Mouse (Mus musculus): ENCODE results near the gene Gm49325. TPM values are rescaled to one million over a fixed set of nuclear protein-coding genes. Genes with fewer than 3 reads are reported as not detected.
"Not testable (repeated sequence)": the region's sequence is repeated elsewhere in the genome, so short reads cannot be mapped to it uniquely, and the experiment has no call there.

Gm49325 gene
- total RNA-seq, 1 experiment from 2014 or later = not detected

DNA sequence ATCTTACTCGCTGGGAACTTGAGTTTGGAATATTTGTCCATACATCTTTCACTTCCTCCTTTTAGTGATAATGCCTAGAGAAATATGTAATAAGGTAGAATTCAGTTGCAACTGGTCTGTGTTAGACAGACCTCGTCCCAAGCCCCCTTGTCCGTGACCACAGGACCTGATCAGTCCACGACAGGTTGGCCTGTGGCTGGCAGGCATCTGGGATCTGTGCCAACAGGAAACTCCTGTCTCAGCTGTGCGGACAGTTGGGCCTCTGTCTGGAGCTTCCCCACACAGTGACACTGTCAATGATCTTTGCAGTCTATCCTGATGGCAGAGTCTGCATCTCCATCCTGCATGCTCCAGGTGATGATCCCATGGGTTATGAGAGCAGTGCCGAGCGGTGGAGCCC lies 37.2 kb downstream of the Gm49325 start:
- ATAC-seq (replicated peaks in 1 of 2; ENCODE audit: insufficient read depth in 1 of 2, low FRiP score in 2 of 2, low TSS enrichment in 1 of 2, low read depth in 1 of 2, poor library complexity in 2 of 2, severe bottlenecking in 2 of 2) = no peak

DNA sequence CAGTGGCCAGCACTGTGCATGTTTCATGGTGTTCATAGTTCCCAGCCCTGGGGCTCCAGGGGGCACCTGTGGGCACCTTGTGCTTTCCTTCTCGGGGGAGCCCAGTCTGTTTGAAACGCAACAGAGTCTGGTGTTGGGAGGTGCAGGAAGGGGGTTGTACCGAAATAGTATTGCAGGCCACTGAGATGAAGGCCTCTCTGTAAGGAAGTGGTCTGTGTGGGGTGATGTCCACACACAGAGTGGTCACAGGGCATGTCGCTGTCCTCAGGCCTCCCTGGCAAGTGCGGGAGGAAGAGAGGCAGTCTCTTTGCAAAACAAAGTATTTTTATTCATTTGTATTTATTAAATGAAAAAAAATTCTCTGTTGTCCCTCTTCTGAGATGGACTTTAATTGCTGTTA lies 39.6 kb downstream of the Gm49325 start:
- peak in 1 of 2 experiments; percentile 19; a peak in 1 of 4 replicates for ATAC-seq (replicated peaks in 1 of 2; ENCODE audit: insufficient read depth in 1 of 2, low FRiP score in 2 of 2, low TSS enrichment in 1 of 2, low read depth in 1 of 2, poor library complexity in 2 of 2, severe bottlenecking in 2 of 2)

DNA sequence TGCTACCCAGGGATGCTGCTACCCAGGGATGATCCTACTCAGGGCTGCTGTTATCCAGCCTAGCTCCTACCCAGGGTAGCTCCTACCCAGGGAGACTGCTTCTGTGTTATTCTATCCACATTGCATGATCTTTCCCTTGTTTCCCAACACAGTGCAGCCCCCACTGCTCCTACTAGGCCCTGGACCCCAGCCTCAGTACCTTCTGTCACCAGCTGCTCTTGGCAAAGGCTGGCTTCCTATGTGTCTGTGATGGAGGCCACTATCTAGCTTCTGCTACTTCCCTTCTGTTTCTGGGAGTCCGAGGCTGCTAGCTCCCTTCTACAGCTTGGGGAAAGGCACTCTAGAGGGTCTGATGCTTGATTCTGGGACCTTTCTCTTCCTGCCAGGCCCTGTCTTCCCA lies 41.5 kb downstream of the Gm49325 start:
- ATAC-seq (replicated peaks in 1 of 2; ENCODE audit: insufficient read depth in 1 of 2, low FRiP score in 2 of 2, low TSS enrichment in 1 of 2, low read depth in 1 of 2, poor library complexity in 2 of 2, severe bottlenecking in 2 of 2) = no peak

DNA sequence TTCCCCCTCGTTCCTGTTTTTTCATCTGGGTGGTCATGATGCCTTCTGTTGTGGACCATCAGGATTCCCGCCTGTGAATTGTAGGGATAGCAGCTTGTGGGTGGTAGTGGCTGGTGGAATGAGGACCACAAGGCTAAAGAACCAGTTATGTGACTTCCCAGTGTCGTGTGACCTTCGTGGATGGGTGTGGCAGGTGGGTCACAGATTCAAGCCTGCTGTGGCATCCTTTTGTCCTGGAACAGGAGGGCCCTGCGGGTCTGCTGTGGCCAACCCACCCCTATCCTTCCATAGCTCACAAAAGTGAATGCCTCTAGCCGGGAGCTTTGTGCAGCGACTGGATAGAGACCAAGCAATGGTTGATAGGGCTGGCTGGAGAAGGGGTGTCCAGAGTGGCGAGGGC lies 41.9 kb downstream of the Gm49325 start:
- ATAC-seq (replicated peaks in 1 of 2; ENCODE audit: insufficient read depth in 1 of 2, low FRiP score in 2 of 2, low TSS enrichment in 1 of 2, low read depth in 1 of 2, poor library complexity in 2 of 2, severe bottlenecking in 2 of 2) = no peak

DNA sequence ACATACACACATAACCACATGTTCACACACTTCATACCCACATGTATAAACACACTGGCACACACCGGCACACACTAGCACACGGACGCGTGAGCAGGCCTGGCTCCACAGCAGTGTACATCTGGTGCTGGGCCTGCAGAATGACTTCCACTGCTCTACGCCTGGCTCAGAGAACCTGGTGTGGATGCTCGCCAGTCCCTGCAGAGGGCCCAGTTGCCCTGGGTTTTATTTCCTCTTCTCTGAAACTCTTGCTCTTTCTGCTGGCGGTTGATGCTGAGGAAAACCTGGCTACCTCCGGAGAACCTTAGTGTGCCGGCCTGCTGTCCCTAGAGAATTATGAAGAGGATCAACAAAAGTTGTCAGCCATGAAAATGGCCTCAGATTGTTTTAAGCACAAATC lies 46.0 kb downstream of the Gm49325 start:
- ATAC-seq (replicated peaks in 1 of 2; ENCODE audit: insufficient read depth in 1 of 2, low FRiP score in 2 of 2, low TSS enrichment in 1 of 2, low read depth in 1 of 2, poor library complexity in 2 of 2, severe bottlenecking in 2 of 2) = no peak

DNA sequence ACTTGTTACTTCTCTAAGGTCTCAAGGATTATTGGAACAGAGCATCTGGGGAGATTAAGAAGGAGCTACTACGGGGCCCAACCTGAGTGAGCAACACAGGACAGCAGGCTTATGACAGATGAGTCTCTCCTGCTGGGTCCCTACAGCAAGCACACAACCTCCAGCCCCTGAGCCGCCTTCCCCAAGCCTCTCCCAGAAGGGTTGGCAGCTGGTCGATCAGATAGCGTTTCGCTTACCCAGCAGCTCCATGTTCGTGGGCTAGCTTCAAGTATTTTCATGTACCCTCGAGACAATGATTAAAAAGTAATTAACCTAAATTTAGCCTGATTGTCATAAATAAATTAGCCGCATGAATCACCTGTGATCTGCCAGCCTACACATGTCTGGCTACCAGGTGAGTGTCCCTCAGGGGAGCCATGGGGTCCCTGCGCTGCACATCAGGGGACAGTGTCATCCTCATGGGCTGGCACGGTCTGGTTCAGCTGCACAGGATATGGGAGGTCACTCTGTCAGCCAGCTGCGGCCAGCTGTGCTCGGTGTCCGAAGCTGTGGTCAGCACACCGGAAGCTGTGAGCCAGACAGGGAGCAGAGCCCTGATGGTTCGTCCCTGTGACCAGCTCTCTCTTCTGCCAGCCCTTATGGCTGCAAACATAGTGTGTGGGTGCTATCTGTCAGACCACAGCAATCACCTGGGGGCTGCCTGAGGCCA lies 52.4 kb downstream of the Gm49325 start:
- ATAC-seq (replicated peaks in 1 of 2; ENCODE audit: insufficient read depth in 1 of 2, low FRiP score in 2 of 2, low TSS enrichment in 1 of 2, low read depth in 1 of 2, poor library complexity in 2 of 2, severe bottlenecking in 2 of 2) = no peak

DNA sequence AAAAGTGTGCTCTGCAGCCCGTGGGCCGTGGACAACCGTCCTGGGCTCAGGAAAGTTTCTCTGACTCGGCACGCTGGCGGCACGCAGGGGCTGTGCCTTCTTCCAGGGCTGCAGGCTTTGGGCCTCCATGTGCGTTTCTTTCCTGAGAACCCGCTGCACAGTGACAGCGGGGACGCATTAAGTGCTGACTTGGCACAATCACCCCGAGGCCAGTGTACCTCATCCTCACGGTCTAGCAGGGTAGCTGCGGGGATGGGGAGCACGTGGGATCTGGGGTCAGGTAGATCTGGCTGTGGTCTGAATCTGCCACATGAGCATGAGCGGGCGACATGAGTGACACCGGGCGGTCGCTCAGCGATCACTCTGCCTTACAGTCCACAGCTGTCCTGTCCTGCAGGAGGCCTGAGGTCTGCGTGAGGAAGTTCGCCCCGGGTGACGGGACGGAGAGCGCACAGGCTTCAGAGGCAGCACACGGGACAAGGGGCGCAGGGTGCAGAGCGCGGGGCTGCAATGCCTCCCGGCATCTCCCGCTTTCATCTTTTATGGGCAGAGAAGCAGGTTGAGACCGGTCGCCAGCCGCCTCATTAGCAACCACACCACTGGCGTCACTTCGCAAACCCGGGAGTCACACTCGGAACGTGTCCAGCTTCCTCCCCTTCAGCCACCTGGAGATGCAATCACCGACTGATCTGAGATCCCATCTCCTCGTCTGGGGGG lies 58.1 kb downstream of the Gm49325 start:
- ATAC-seq (replicated peaks in 1 of 2; ENCODE audit: insufficient read depth in 1 of 2, low FRiP score in 2 of 2, low TSS enrichment in 1 of 2, low read depth in 1 of 2, poor library complexity in 2 of 2, severe bottlenecking in 2 of 2) = peak in 1 of 2 experiments; percentile 30; a peak in 1 of 4 replicates

DNA sequence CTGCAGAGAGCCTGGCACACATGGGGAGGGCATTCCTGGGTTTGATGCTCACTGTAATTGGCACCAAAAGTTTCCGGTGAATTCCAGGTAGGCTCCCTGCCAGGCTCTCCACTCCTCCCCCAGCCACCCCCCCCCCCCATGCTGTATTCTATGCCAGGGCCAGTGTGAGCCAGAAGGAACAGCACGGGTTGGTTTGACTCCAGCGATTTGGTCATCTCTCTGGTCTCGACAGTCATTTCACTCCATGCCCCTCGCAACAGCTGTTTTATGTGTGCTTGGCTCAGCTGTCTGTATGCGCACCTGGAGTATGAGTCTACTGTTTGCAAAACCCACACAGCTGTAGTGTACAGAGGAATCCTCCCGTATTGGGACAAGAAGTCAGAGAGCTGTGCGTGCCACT lies 60.3 kb downstream of the Gm49325 start:
- ATAC-seq (replicated peaks in 1 of 2; ENCODE audit: insufficient read depth in 1 of 2, low FRiP score in 2 of 2, low TSS enrichment in 1 of 2, low read depth in 1 of 2, poor library complexity in 2 of 2, severe bottlenecking in 2 of 2) = no peak

DNA sequence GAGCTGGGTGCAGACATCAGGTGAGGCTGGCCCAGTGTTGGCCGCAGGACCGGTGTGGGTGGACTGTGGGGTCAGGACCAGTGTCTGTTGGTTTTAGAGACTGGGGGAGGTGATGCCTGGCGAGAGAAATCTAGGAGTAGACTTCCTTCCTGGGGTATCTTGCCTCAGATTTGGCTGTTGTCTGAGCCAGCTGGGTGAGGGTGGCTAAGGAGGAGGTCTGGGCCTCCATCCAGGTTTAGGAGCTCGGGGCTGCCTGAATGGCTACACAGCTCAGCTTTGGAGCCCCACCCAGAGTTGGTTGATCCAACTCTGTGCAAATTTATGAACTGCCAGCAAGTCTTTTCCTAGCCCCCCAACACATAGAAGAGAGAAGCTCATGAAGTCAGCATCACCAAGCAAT lies 61.4 kb downstream of the Gm49325 start:
- no peak for ATAC-seq (replicated peaks in 1 of 2; ENCODE audit: insufficient read depth in 1 of 2, low FRiP score in 2 of 2, low TSS enrichment in 1 of 2, low read depth in 1 of 2, poor library complexity in 2 of 2, severe bottlenecking in 2 of 2)

DNA sequence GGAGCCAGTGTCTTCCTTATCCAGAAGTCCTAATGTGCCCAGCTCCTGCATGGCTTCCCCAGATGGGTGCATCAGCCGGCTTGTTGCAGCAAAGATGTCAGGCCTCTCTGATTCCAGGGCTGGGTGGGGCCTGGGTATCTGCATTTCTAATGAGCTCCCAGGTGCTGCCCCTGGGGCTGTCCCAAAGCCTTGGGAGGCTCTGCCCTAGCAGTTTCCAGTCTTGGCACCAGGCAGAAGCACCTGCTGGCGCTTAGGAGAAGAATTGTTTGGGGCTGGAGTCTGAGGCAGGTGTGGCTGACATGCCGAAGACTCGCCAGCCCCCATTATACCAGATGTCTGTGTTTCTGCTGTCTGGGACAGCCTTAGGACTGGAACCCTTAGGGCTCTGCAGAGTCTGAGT lies 64.7 kb downstream of the Gm49325 start:
- no peak for ATAC-seq (replicated peaks in 1 of 2; ENCODE audit: insufficient read depth in 1 of 2, low FRiP score in 2 of 2, low TSS enrichment in 1 of 2, low read depth in 1 of 2, poor library complexity in 2 of 2, severe bottlenecking in 2 of 2)

DNA sequence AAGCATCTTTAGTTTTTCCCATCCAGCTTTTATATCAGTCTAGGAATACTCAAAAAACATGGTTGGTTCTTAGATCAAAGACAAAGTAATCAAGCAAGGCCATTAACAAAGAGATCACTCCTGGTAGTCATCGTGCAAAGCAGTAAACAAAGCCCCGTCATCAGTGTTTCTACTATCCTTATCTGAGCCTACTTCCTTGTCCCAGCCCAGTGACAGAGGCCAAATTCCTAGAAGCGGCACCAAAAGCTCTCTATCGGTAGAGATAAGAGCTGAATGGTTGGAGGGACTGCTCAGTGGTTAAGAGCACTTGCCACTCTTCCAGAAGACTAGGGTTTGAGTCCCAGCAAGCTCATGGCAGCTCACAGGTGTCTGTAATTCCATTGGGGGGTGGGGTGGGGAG lies 65.5 kb downstream of the Gm49325 start:
- no peak for ATAC-seq (replicated peaks in 1 of 2; ENCODE audit: insufficient read depth in 1 of 2, low FRiP score in 2 of 2, low TSS enrichment in 1 of 2, low read depth in 1 of 2, poor library complexity in 2 of 2, severe bottlenecking in 2 of 2)

DNA sequence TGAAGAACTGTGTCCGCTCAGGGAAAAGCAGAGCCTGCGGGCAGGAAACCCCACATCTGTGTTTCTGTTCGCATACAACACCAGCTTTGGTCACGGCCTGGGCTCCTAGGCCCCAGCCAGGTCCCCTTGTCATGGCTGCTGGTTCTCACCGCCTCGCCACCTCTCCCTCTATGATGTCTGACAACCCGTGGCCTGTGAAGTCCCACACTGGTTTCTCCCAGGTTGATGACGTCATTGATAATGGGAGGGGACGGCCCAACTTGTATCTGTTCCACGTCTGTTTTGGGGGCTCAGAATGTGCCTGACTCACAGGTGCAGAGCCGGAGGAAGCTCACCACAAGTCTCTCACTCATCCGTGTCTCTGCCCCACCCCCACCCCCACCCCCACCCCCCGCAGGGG lies 67.8 kb downstream of the Gm49325 start:
- ATAC-seq (replicated peaks in 1 of 2; ENCODE audit: insufficient read depth in 1 of 2, low FRiP score in 2 of 2, low TSS enrichment in 1 of 2, low read depth in 1 of 2, poor library complexity in 2 of 2, severe bottlenecking in 2 of 2) = no peak

DNA sequence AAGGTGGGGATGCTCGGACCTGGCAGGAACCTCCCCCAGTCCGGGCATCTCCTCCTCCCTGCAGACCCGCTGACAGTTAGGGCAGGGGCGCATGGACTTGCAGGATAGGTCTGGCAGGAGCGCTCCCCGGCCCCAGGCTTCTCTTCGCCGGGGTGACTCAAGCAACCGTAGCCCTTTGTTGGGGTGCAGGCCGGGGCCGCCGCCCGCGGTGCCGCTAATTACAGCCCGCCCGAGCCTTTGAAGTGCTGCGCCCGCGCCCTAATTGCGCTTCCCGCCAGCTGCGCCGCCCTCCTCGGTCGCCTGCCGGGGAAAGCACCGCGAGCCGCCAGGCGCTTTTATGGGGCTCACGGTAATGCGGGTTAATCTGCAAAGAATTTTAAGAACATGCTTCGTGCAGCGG lies 71.6 kb downstream of the Gm49325 start:
- ATAC-seq (replicated peaks in 1 of 2; ENCODE audit: insufficient read depth in 1 of 2, low FRiP score in 2 of 2, low TSS enrichment in 1 of 2, low read depth in 1 of 2, poor library complexity in 2 of 2, severe bottlenecking in 2 of 2) = peak in 1 of 2 experiments; percentile 21; a peak in 1 of 4 replicates

DNA sequence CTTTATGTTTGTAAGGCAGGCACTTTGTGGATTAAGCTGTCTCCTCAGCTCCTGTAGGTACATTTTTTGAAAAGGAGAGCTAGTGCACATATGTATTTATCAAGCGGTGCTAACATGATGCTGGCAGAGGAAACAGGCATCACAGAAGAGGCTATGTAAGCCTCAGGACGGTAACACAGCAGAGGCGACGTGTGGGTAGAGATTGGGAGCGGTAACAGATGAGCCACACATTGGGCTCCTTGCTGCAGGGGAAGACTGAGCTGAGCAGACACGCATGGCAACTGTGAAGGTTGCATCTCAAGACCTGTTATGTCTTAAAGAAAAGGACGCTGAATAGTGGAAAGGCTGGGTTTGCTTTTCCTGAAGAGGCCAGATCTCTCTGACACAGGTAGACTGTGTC lies 77.0 kb downstream of the Gm49325 start:
- no peak for ATAC-seq (replicated peaks in 1 of 2; ENCODE audit: insufficient read depth in 1 of 2, low FRiP score in 2 of 2, low TSS enrichment in 1 of 2, low read depth in 1 of 2, poor library complexity in 2 of 2, severe bottlenecking in 2 of 2)

DNA sequence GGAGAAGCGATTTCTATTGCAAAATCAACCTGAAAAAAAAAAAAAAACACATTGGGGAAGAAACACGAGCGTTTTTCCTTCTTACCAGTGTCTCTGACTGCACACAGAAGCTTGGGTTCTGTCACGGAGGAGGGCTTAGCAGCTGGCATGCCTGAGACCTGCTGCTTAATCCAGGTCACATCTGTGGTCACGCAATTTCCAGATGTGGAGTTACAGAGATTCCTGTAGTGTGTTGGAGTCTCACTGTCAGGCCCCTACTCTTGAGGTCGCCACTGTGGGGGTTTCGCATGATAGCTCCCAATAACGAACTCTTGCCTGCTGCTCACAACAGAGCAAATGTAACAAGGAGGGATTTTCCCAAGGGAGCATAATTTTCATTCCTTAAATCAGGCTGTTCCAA lies 78.2 kb downstream of the Gm49325 start:
- ATAC-seq (replicated peaks in 1 of 2; ENCODE audit: insufficient read depth in 1 of 2, low FRiP score in 2 of 2, low TSS enrichment in 1 of 2, low read depth in 1 of 2, poor library complexity in 2 of 2, severe bottlenecking in 2 of 2) = no peak

DNA sequence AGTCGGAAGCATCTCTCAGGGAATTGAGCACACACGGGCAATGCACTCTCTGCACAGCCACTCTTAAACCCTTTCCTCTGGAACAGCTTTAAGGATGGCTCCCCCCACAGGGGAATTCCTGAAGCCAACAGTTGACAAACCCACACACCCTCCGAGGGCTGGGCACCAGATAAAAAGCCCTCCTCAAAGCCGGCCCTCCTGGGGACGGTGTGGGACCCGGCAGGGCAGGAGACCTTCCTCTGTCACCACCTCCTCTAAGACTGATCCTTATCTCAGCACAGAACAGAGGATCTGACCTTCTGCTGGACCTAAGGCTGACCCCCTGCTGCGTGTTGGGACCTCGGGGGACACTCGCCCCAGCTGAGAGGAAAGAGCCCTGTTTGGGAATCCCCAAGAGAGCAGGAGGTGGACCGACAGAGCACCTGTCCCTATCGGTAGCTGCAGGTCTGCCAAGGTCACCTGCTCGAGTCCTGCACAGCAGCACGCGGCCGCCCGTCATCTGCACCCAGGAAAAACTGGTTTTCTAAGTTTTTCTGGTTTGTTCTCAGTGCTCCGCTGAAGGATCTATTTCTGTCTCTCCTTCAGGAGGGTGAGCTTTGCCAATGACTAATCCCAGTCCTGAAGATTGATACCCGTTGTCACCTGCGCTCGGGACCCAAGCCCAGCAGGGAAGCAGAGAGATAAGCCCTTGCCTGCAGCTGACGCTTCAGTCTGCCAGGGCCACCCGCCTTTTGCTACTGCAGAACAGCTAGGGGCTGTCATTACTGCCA lies 80.1 kb downstream of the Gm49325 start, which contains the start of gene Tspear:
TSS of gene Tspear (plus strand) at position 675 of the 770 bp plus-strand sequence.
- ATAC-seq (replicated peaks in 1 of 2; ENCODE audit: insufficient read depth in 1 of 2, low FRiP score in 2 of 2, low TSS enrichment in 1 of 2, low read depth in 1 of 2, poor library complexity in 2 of 2, severe bottlenecking in 2 of 2) = no peak

DNA sequence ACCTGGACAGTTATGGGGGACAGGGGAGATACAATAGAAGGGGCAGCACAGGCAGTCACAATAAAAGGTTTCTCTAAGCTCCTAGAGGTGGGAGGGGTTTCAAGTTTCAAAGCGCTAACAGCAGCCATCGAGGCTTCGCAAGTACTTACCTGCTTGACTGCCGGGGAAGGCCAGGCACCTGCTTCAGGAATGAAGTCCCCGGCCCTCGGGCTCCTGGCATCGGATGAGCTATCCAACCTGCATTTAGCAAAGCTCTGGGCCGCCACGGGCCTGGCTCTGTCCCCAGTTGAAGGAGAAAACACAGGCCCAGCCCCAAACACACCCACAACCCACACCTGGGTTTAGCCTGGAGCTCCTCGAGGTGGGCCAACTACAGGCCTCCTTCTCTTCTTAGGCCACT lies 81.0 kb downstream of the Gm49325 start:
- no peak for ATAC-seq (replicated peaks in 1 of 2; ENCODE audit: insufficient read depth in 1 of 2, low FRiP score in 2 of 2, low TSS enrichment in 1 of 2, low read depth in 1 of 2, poor library complexity in 2 of 2, severe bottlenecking in 2 of 2)

DNA sequence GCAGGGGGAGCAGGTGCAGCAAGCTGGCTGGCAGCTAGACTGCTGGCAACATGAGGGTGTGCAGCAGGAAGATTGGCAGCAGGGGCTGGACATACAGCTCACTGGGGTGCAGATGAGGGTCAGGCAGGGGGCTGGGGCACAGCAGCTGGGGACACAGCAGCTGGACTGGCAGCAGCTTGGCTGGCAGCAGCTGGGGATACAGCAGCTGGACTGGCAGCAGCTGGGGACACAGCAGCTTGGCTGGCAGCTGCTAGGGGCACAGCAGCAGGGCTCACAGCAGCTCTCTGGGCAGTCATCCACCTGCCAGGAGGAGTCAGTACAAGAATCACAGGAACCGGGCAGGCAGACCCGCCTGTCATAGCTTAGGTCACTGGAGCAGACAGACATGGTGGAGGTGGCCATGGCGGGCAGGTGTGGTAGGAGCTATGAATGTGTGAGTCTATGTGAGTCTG lies 84.4 kb downstream of the Gm49325 start, which contains the start of gene Gm19402:
TSS of gene Gm19402 (minus strand) at position 402 of the 452 bp plus-strand sequence.
- ATAC-seq (replicated peaks in 1 of 2; ENCODE audit: insufficient read depth in 1 of 2, low FRiP score in 2 of 2, low TSS enrichment in 1 of 2, low read depth in 1 of 2, poor library complexity in 2 of 2, severe bottlenecking in 2 of 2) = not testable (repeated sequence)
